Comparison of ENCODE assay signal across 8 mouse cellular contexts in genomic region chr10:17599246-17599645, GRCm38 (mm10).
DNase-seq lines count a peak whose midpoint lies in the region; ATAC-seq lines count a peak whose summit lies in the region.

No protein-coding gene starts in this region.

- no peak overlapping the region for H3K27ac ChIP-seq in heart, embryonic 12.5 days (ENCODE audit: poor library complexity, severe bottlenecking)

- H3K27me3 ChIP-seq in heart, embryonic 12.5 days (replicated peaks): no peaks in the 10 kb centered on the region

- no peaks in the 10 kb centered on the region for H3K9me3 ChIP-seq in heart, embryonic 12.5 days (replicated peaks)

- DNase-seq in heart, adult 18-20 months: peak; percentile 68 to 75
- DNase-seq in brain, embryonic 18.5 days (ENCODE audit: low read depth, low spot score): peak; percentile 12
- peak; percentile 56 to 62 for DNase-seq in heart, postnatal 10 days
- DNase-seq in lung, postnatal 14 days: peak; percentile 69
- no peak for DNase-seq in kidney, postnatal 4 days
- DNase-seq in kidney, postnatal 36 days: no peak
- no peak for DNase-seq in cerebellum, adult 9-10 months

- no peak overlapping the region for H3K4me2 ChIP-seq in heart, embryonic 12.5 days

- WGBS in heart, embryonic 12.5 days: 78% methylated on average over 10 of the region's 10 CpGs

- ATAC-seq in heart, embryonic 12.5 days (ENCODE audit: insufficient number of reproducible peaks, low FRiP score): no peak

- H3K36me3 ChIP-seq in heart, embryonic 12.5 days: no peaks in the 10 kb centered on the region

- no peak overlapping the region for H3K4me3 ChIP-seq in heart, embryonic 12.5 days

- no peak overlapping the region for H3K9ac ChIP-seq in heart, embryonic 12.5 days

- peaks cover 21% of the 10 kb centered on the region for H3K4me1 ChIP-seq in heart, embryonic 12.5 days (replicated peaks)

- intact Hi-C loops in heart, postnatal 10 days (cut with DNase I): no loop called here

Comparison
In these comparisons a context has a peak if more than half of its experiments do, and no peak if none do; other contexts are left out.
1. DNase-seq: peak in heart, adult 18-20 months (2 of 2), brain, embryonic 18.5 days (single experiment), heart, postnatal 10 days (2 of 2) and lung, postnatal 14 days (single experiment); none in kidney, postnatal 4 days (0 of 2), kidney, postnatal 36 days (0 of 2) and cerebellum, adult 9-10 months (single experiment).